Mouse (Mus musculus) midbrain, embryonic 13.5 days (tissue): ENCODE results near the gene Ccdc14. TPM values are rescaled to one million over a fixed set of nuclear protein-coding genes. Genes with fewer than 3 reads are reported as not detected.
A peak's percentile ranks its signal among the peaks of the same experiment; 100 is the strongest.
"Not testable (repeated sequence)": the region's sequence is repeated elsewhere in the genome, so short reads cannot be mapped to it uniquely, and the experiment has no call there.

Source experiments
- ATAC-seq: fragments of 200-750 bp; cut with Nextera tagmentation; 2 replicates; pipeline ENCODE4 v1.8.0; 2017; ENCODE audit warnings: mild to moderate bottlenecking, moderate TSS enrichment, moderate library complexity
- H3K27ac ChIP-seq: fragments of 300-500 bp; sonication (generic); 2 replicates; pipeline ENCODE4 v1.5.1; 2015; ENCODE audit warnings: inconsistent platforms, mild to moderate bottlenecking, moderate library complexity
- H3K27me3 ChIP-seq: fragments of 300-500 bp; sonication (generic); 2 replicates; pipeline ENCODE4 v1.6.1; 2015; ENCODE audit warnings: mild to moderate bottlenecking, inconsistent platforms
- H3K36me3 ChIP-seq: fragments of 300-500 bp; sonication (generic); 2 replicates; pipeline ENCODE4 v1.6.1; 2015; ENCODE audit warnings: mild to moderate bottlenecking, inconsistent platforms
- H3K4me1 ChIP-seq: fragments of 300-500 bp; sonication (generic); replicated peaks from 2 replicates; pipeline ENCODE4 v1.6.1; 2015; ENCODE audit warnings: inconsistent platforms
- H3K4me2 ChIP-seq: fragments of 300-500 bp; sonication (generic); replicated peaks from 2 replicates; pipeline ENCODE4 v1.6.1; 2015; ENCODE audit warnings: moderate library complexity, mild to moderate bottlenecking, inconsistent platforms
- H3K4me3 ChIP-seq: fragments of 300-500 bp; sonication (generic); replicated peaks from 2 replicates; pipeline ENCODE4 v1.5.1; 2015; ENCODE audit warnings: mild to moderate bottlenecking, inconsistent platforms
- H3K9ac ChIP-seq: fragments of 300-500 bp; sonication (generic); replicated peaks from 2 replicates; pipeline ENCODE4 v1.6.1; 2015; ENCODE audit warnings: mild to moderate bottlenecking, inconsistent platforms
- H3K9me3 ChIP-seq: fragments of 300-500 bp; sonication (generic); 2 replicates; pipeline ENCODE4 v1.6.1; 2016; ENCODE audit warnings: mild to moderate bottlenecking, inconsistent platforms
- WGBS: fragments of 180-500 bp; shearing (Covaris S2); methylation state at CpG from one replicate; pipeline ENCODE4 v1.1.7; 2015; 5-methylcytosine and 5-hydroxymethylcytosine counted together
- polyA plus RNA-seq: library from polyadenylated mRNA; unstranded; fragments of >200 nt; fragmentation: Nextera tagmentation; extraction: Ambion mirVana; gene quantifications from 2 replicates; pipeline ENCODE4 v1.2.1, GENCODE M21; 2015

Gene Ccdc14
- polyA plus RNA-seq, 1 experiment from 2014 or later: 5.5 TPM

- 54% methylated on average over 3 of the region's 3 CpGs for WGBS
- Histone ChIP-seq H3K36me3 (no peaks in the 10 kb centered on the region), H3K4me2 (no peak overlapping the region), H3K27ac (no peak overlapping the region), H3K4me3 (no peak overlapping the region), H3K4me1 (no peaks in the 10 kb centered on the region), H3K9me3 (no peaks in the 10 kb centered on the region), H3K9ac (no peak overlapping the region), H3K27me3 (peaks cover 19% of the 10 kb centered on the region)
- no peak for ATAC-seq
Observed at GRCm38 (mm10) chr16:34672822-34673221, 17.6 kb upstream of the Ccdc14 start.

GRCm38 (mm10) chr16:34674365-34674764, 16.1 kb upstream of the Ccdc14 start:
- H3K4me3 ChIP-seq: no peak overlapping the region
- H3K9me3 ChIP-seq: no peaks in the 10 kb centered on the region
- no peak overlapping the region for H3K9ac ChIP-seq
- 86% methylated on average over 6 of the region's 6 CpGs for WGBS
- H3K36me3 ChIP-seq: no peaks in the 10 kb centered on the region
- H3K27ac ChIP-seq: no peak overlapping the region
- H3K27me3 ChIP-seq: peaks cover 10% of the 10 kb centered on the region; the same call in 1 of the 2 replicates
- H3K4me2 ChIP-seq: no peak overlapping the region
- ATAC-seq: no peak
- H3K4me1 ChIP-seq: no peaks in the 10 kb centered on the region

- no peaks in the 10 kb centered on the region for H3K36me3 ChIP-seq
- no peaks in the 10 kb centered on the region for H3K9me3 ChIP-seq
- no peak overlapping the region for H3K9ac ChIP-seq
- H3K27ac ChIP-seq: no peak overlapping the region
- no peaks in the 10 kb centered on the region for H3K27me3 ChIP-seq
- no peak overlapping the region for H3K4me2 ChIP-seq
- ATAC-seq: no peak
- no peak overlapping the region for H3K4me3 ChIP-seq
- no peaks in the 10 kb centered on the region for H3K4me1 ChIP-seq
Observed at GRCm38 (mm10) chr16:34681823-34682222, 8.6 kb upstream of the Ccdc14 start.

- Histone ChIP-seq H3K4me2 (peak overlapping the region; percentile 68), H3K36me3 (no peaks in the 10 kb centered on the region), H3K4me3 (peak overlapping the region; percentile 66), H3K9ac (no peak overlapping the region), H3K27ac (no peak overlapping the region), H3K4me1 (peaks cover 6% of the 10 kb centered on the region), H3K27me3 (no peaks in the 10 kb centered on the region), H3K9me3 (no peaks in the 10 kb centered on the region)
- 77% methylated on average over 3 of the region's 3 CpGs for WGBS
- no peak; the same call in 1 of the 2 replicates for ATAC-seq
Observed at GRCm38 (mm10) chr16:34689879-34690278, 537 bp upstream of the Ccdc14 start.

- H3K4me3 ChIP-seq: peak overlapping the region; percentile 66
- H3K4me2 ChIP-seq: peak overlapping the region; percentile 68
- H3K4me1 ChIP-seq: peaks cover 6% of the 10 kb centered on the region
- peak overlapping the region; percentile 63 for H3K9ac ChIP-seq
- H3K27ac ChIP-seq: no peak overlapping the region
- no peaks in the 10 kb centered on the region for H3K36me3 ChIP-seq
- 9% methylated on average over 11 of the region's 11 CpGs for WGBS
- no peaks in the 10 kb centered on the region for H3K27me3 ChIP-seq
- ATAC-seq: peak; percentile 17; the same call in 1 of the 2 replicates
- no peaks in the 10 kb centered on the region for H3K9me3 ChIP-seq
Observed at GRCm38 (mm10) chr16:34691156-34691555, 740 bp downstream of the Ccdc14 start.

GRCm38 (mm10) chr16:34694477-34694876, 4.1 kb downstream of the Ccdc14 start:
- WGBS: 98% methylated on average over 6 of the region's 7 CpGs
- Histone ChIP-seq H3K36me3 (peaks cover 8% of the 10 kb centered on the region; the same call in 1 of the 2 replicates), H3K4me1 (peaks cover 6% of the 10 kb centered on the region), H3K9me3 (no peaks in the 10 kb centered on the region), H3K27me3 (no peaks in the 10 kb centered on the region), H3K4me2 (no peak overlapping the region), H3K4me3 (no peak overlapping the region), H3K9ac (no peak overlapping the region), H3K27ac (no peak overlapping the region)
- ATAC-seq: no peak

GRCm38 (mm10) chr16:34698721-34699120, 8.3 kb downstream of the Ccdc14 start:
- H3K4me2 ChIP-seq, H3K4me1 ChIP-seq, H3K36me3 ChIP-seq, H3K27me3 ChIP-seq, H3K9ac ChIP-seq, ATAC-seq, H3K27ac ChIP-seq, H3K4me3 ChIP-seq, H3K9me3 ChIP-seq: not testable (repeated sequence)
- WGBS: 81% methylated on average over 3 of the region's 3 CpGs

- Histone ChIP-seq H3K27ac (no peak overlapping the region), H3K9ac (no peak overlapping the region), H3K27me3 (no peaks in the 10 kb centered on the region), H3K4me3 (no peak overlapping the region), H3K36me3 (peaks cover 12% of the 10 kb centered on the region), H3K9me3 (no peaks in the 10 kb centered on the region), H3K4me2 (no peak overlapping the region), H3K4me1 (no peaks in the 10 kb centered on the region)
- peak; percentile 88 for ATAC-seq
- 31% methylated on average over 7 of the region's 7 CpGs for WGBS
Observed at GRCm38 (mm10) chr16:34700165-34700827, 9.9 kb downstream of the Ccdc14 start.

- WGBS: 89% methylated on average over 6 of the region's 6 CpGs
- peaks cover 15% of the 10 kb centered on the region for H3K36me3 ChIP-seq
- no peak for ATAC-seq
Observed at GRCm38 (mm10) chr16:34700828-34701216, 10.4 kb downstream of the Ccdc14 start.

GRCm38 (mm10) chr16:34706019-34706418, 15.6 kb downstream of the Ccdc14 start:
- no peak overlapping the region for H3K9ac ChIP-seq
- 92% methylated on average over 2 of the region's 2 CpGs for WGBS
- H3K4me2 ChIP-seq: no peak overlapping the region
- no peaks in the 10 kb centered on the region for H3K9me3 ChIP-seq
- ATAC-seq: no peak
- no peaks in the 10 kb centered on the region for H3K4me1 ChIP-seq
- H3K36me3 ChIP-seq: peaks cover 32% of the 10 kb centered on the region
- H3K4me3 ChIP-seq: no peak overlapping the region
- no peak overlapping the region for H3K27ac ChIP-seq
- no peaks in the 10 kb centered on the region for H3K27me3 ChIP-seq

More at GRCm38 (mm10) chr16:34700828-34701216, 10.4 kb downstream of the Ccdc14 start:
- no peak overlapping the region for H3K27ac ChIP-seq
- no peak overlapping the region for H3K4me2 ChIP-seq
- no peaks in the 10 kb centered on the region for H3K27me3 ChIP-seq
- no peaks in the 10 kb centered on the region for H3K4me1 ChIP-seq
- no peak overlapping the region for H3K4me3 ChIP-seq
- no peaks in the 10 kb centered on the region for H3K9me3 ChIP-seq
- no peak overlapping the region for H3K9ac ChIP-seq

GRCm38 (mm10) chr16:34706487-34706946, 16.1 kb downstream of the Ccdc14 start:
- Histone ChIP-seq H3K4me3 (no peak overlapping the region), H3K27me3 (no peaks in the 10 kb centered on the region), H3K9me3 (no peaks in the 10 kb centered on the region), H3K36me3 (peaks cover 32% of the 10 kb centered on the region), H3K27ac (no peak overlapping the region), H3K9ac (no peak overlapping the region), H3K4me2 (no peak overlapping the region), H3K4me1 (no peaks in the 10 kb centered on the region)
- no peak for ATAC-seq
- WGBS: 93% methylated on average over 7 of the region's 7 CpGs

GRCm38 (mm10) chr16:34711481-34711880, 21.1 kb downstream of the Ccdc14 start:
- peaks cover 27% of the 10 kb centered on the region for H3K36me3 ChIP-seq
- no peak overlapping the region for H3K9ac ChIP-seq
- no peak for ATAC-seq
- H3K9me3 ChIP-seq: no peaks in the 10 kb centered on the region
- H3K27me3 ChIP-seq: no peaks in the 10 kb centered on the region
- no peak overlapping the region for H3K4me3 ChIP-seq
- no peak overlapping the region for H3K27ac ChIP-seq
- WGBS: 93% methylated on average over 3 of the region's 3 CpGs
- no peaks in the 10 kb centered on the region for H3K4me1 ChIP-seq
- H3K4me2 ChIP-seq: no peak overlapping the region

GRCm38 (mm10) chr16:34725156-34725555, 34.7 kb downstream of the Ccdc14 start:
- Histone ChIP-seq H3K27me3 (no peaks in the 10 kb centered on the region), H3K9ac (no peak overlapping the region), H3K4me1 (no peaks in the 10 kb centered on the region), H3K36me3 (peaks cover 28% of the 10 kb centered on the region), H3K4me3 (no peak overlapping the region), H3K27ac (no peak overlapping the region), H3K9me3 (no peaks in the 10 kb centered on the region), H3K4me2 (no peak overlapping the region)
- 96% methylated on average over 3 of the region's 3 CpGs for WGBS
- ATAC-seq: no peak
